Mouse (Mus musculus) T-cell, adult 2 months (primary cell): ENCODE results near the gene Vmn1r29.
"Not testable (repeated sequence)": the region's sequence is repeated elsewhere in the genome, so short reads cannot be mapped to it uniquely, and the experiment has no call there.

ENCODE experiments used
- DNase-seq: peaks from one replicate; pipeline ENCODE4 v3.0.0; 2022; ENCODE audit warnings: low spot score

The Vmn1r29 gene

DNA sequence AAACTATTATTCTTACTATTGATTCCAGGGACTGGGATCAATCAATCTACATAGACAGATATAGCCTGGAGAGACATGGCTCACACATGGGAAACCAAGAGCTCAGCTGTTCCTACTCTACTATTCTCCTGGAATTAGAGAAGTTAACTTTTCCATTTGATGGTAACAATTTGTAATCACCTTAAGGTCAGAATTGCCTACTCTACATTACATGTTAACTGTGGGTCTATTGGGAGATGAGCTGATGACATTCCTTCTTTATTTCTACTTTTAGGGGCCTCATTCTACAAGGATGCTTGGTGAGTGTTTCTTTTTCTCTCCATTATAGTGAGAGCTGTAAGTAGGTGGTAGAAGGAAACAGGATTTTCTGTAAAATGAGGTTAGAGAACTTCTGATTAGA, at the start of gene Vmn1r29:
Vmn1r29 (plus strand) TSS at position 301 of the 400 bp plus-strand sequence.
- DNase-seq: no peak

DNA sequence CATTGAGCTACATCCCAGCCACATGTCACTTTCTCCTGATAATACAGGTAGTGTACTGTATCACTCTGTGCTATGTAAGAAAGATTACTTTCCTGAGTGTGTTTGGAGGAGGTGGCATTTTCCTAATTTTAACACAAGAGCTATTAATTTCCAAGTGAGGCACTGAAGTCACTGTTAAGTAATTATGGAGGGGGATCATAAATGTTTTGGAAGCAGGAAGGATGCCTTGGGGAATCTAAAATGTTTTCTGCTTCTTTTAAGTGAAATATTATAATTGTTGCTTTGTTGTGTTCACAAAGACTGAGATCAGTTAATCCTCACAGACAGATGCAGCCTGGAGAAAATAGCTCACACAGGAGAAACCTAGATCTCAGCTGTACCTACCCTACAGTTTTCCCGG, 39.6 kb upstream of the Vmn1r29 start, which contains the start of gene Vmn1r28:
Vmn1r28 (plus strand) TSS at position 301 of the 400 bp plus-strand sequence.
- DNase-seq: no peak

DNA sequence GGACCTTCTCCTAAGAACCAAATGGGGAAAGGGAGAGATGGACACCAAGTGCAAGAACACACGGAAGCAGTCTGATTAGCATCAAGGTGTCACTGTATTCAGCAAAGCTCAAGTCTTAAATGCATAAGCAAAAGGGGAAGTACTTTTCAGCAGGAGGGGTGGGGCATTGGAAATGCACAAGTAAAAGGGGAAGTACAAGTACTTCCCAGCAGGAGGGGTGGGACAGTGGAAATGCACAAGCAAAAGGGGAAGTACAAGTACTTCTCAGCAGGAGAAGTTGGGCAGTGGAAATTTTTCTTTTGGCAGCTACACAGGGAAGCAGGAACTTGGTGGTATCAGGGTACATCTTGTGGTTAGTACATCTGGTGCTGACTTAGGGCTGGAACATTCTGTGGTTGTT, 21.7 kb upstream of the Vmn1r29 start:
- not testable (repeated sequence) for DNase-seq

DNA sequence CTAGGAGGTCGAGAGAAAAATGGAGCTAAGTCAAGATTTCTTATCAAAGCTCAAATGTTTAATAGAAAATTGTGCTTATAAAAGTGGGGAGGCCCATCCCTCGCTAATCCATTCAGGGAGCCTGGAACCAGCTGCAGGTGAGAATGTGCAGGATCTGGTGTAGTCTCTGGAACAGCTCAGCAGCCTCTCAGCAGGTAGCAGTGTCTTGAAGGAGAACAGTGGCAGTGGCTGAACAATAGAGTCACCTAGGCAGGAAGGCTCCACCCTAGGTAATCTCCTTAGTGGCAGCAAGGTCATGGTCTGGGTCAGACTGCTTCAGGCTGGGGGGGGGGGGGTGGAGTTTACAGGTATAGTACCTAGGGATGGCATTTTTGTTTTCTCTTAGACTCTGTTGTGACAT, 9.1 kb upstream of the Vmn1r29 start:
- no peak for DNase-seq

DNA sequence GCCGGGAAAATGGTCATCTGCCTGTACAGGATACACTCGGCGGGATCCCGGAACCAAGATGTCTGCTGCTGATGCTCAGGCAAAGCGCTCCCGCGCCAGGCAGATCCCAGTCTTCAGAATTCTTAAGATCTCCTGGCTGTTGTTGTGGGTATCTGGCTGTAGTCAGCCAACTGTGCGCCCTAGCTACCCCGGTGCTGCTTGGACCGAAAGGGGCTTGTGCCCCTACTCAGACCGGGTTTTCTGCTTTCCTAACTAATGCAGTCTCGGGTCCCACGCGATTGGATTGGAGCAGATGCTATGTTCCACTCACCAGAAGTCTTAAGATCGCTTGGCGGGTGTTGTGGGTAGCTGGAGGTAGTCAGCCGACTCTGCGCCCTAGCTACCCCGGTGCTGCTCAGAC, 2.8 kb upstream of the Vmn1r29 start:
- DNase-seq: not testable (repeated sequence)

DNA sequence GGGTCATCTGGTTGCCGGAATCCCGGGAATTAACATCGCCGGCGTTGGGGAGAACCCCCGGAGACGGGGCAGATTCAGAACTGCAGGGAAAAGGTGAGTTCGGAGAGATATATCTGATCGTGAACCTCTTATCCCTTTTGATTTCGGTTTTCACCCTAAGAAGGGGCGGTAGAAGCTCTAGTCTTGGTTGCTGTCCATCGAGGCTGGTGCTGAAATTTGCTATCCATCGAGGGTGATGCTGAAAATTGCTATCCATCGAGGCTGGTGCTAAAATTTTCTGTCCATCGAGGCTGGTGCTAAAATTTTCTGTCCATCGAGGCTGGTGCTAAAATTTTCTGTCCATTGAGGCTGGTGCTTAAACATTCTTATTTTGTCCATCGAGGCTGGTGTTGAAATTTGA, 29.3 kb downstream of the Vmn1r29 start:
- not testable (repeated sequence) for DNase-seq
